Mouse (Mus musculus) heart, postnatal 25 days (tissue): ENCODE measurements at regions not wholly inside any gene's neighbourhood (a gene's known extent, or its start where the extent isn't known, plus 50 kb on each side); places are given as distances from the start of the nearest gene placed in this dataset.

Experiments used
- DNase-seq: peaks from one replicate; pipeline ENCODE4 v3.0.0; 2022; ENCODE audit warnings: low spot score
- intact Hi-C: fragments of 180-260 bp; cut with DNase I; formaldehyde crosslinking; loops from one replicate; pipeline ENCODE4 v1.15.1; 2025

- intact Hi-C loops: no loop called here
Observed at GRCm38 (mm10) chr3:117520461-117520860, 54.2 kb upstream of the Plppr5 start.

GRCm38 (mm10) chr3:117508090-117508489 is 66.5 kb upstream of the Plppr5 start:
- intact Hi-C loops: no loop called here
- DNase-seq: no peak

More at GRCm38 (mm10) chr3:117520461-117520860, 54.2 kb upstream of the Plppr5 start:
- no peak for DNase-seq

- DNase-seq: no peak
- intact Hi-C loops: no loop called here
Observed at GRCm38 (mm10) chr3:117506151-117506723, 68.4 kb upstream of the Plppr5 start.

- intact Hi-C loops: no loop called here
- no peak for DNase-seq
Observed at GRCm38 (mm10) chr3:117501107-117501506, 73.5 kb upstream of the Plppr5 start.

- intact Hi-C loops: no loop called here
- no peak for DNase-seq
Observed at GRCm38 (mm10) chr3:117498138-117498897, 76.3 kb upstream of the Plppr5 start.

GRCm38 (mm10) chr3:117494118-117494517 is 80.5 kb upstream of the Plppr5 start:
- no peak for DNase-seq
- intact Hi-C loops: no loop called here

- DNase-seq: no peak
- intact Hi-C loops: no loop called here
Observed at GRCm38 (mm10) chr3:117487281-117488027, 87.2 kb upstream of the Plppr5 start.

GRCm38 (mm10) chr3:117486351-117486750 is 88.3 kb upstream of the Plppr5 start:
- no peak for DNase-seq

GRCm38 (mm10) chr3:117480131-117480530 is 94.5 kb upstream of the Plppr5 start:
- intact Hi-C loops: no loop called here

More at GRCm38 (mm10) chr3:117486351-117486750, 88.3 kb upstream of the Plppr5 start:
- intact Hi-C loops: no loop called here

GRCm38 (mm10) chr3:117459507-117459906 is 98.8 kb upstream of the Plppr4 start:
- intact Hi-C loops: no loop called here
- DNase-seq: no peak

More at GRCm38 (mm10) chr3:117480131-117480530, 94.5 kb upstream of the Plppr5 start:
- DNase-seq: no peak

GRCm38 (mm10) chr3:117450559-117450958 is 89.9 kb upstream of the Plppr4 start:
- DNase-seq: no peak
- intact Hi-C loops: no loop called here

GRCm38 (mm10) chr3:117441887-117442286 is 81.2 kb upstream of the Plppr4 start:
- intact Hi-C loops: no loop called here
- DNase-seq: no peak

GRCm38 (mm10) chr3:117440294-117440693 is 79.6 kb upstream of the Plppr4 start:
- DNase-seq: no peak
- intact Hi-C loops: no loop called here

GRCm38 (mm10) chr3:117438473-117439114 is 77.9 kb upstream of the Plppr4 start:
- DNase-seq: no peak
- intact Hi-C loops: loop anchor here (1.0 to 2.0 kb wide), 3 partner anchors 285 to 534 kb away; no protein-coding TSS in a partner anchor

- intact Hi-C loops: no loop called here
- DNase-seq: no peak
Observed at GRCm38 (mm10) chr3:117424526-117424925, 63.9 kb upstream of the Plppr4 start.

GRCm38 (mm10) chr3:117412896-117413747 is 52.4 kb upstream of the Plppr4 start:
- intact Hi-C loops: no loop called here
- DNase-seq: no peak
